In genomic region chr7:84339186-84339585, GRCm38 (mm10) we compare ENCODE assay signal across 19 mouse cellular contexts.
A peak's percentile ranks its signal among the peaks of the same experiment; 100 is the strongest.
DNase-seq lines count a peak whose midpoint lies in the region; ATAC-seq and TF ChIP-seq lines count a peak whose summit lies in the region.
"Had no signal": no experiment of that assay in that cellular context is flagged by ENCODE, and none has a peak within 500 bp of the region (broad histone marks: within the 10 kb centered on the region; RNA-seq: fewer than 3 reads in every experiment).

No protein-coding gene starts in this region.

- no peaks in the 10 kb centered on the region for H3K9me3 ChIP-seq in hindbrain, postnatal 0 days (ENCODE audit: low read length)
- H3K9me3 ChIP-seq in hindbrain, embryonic 14.5 days (ENCODE audit: control insufficient read depth, low read length): peaks cover 6% of the 10 kb centered on the region; the same call in 1 of the 2 replicates
- H3K9me3 ChIP-seq in stomach, embryonic 14.5 days (ENCODE audit: control insufficient read depth, low read depth, low read length): no peaks in the 10 kb centered on the region
- H3K9me3 ChIP-seq in stomach, postnatal 0 days (ENCODE audit: control insufficient read depth, low read length): no peaks in the 10 kb centered on the region
- H3K9me3 ChIP-seq: hindbrain, embryonic 15.5 days had no signal

- DNase-seq in cerebellum, postnatal 10 days: peak; percentile 30 to 34
- no peak for DNase-seq in cerebellum, postnatal 4 days (ENCODE audit: low spot score in 2 of 2)
- peak; percentile 46 for DNase-seq in hindbrain, postnatal 0 days (ENCODE audit: low spot score)
- no peak for DNase-seq in hindbrain, embryonic 14.5 days (ENCODE audit: low spot score)
- DNase-seq in stomach, postnatal 0 days (ENCODE audit: low spot score): no peak
- no peak for DNase-seq in spleen, adult 12 weeks (ENCODE audit: low spot score)
- DNase-seq in c-Kit-positive CD71-positive TER-119-positive erythroid progenitor cells, embryonic 14.5 days (ENCODE audit: low spot score): no peak
- DNase-seq: adrenal gland, adult 8-10 months; cerebellum, postnatal 25 days; gastrocnemius, postnatal 36 days; kidney, postnatal 10 days; layer of hippocampus, postnatal 36 days; right cerebral cortex, adult 18-20 months; thymus, postnatal 4 days had no signal

- no peak overlapping the region for H3K4me2 ChIP-seq in hindbrain, postnatal 0 days (ENCODE audit: low read depth, low read length)
- H3K4me2 ChIP-seq in hindbrain, embryonic 14.5 days (replicated peaks): no peak overlapping the region
- no peak overlapping the region for H3K4me2 ChIP-seq in stomach, embryonic 14.5 days (replicated peaks; ENCODE audit: low read depth, low read length)
- no peak overlapping the region for H3K4me2 ChIP-seq in stomach, postnatal 0 days (replicated peaks; ENCODE audit: low read depth)
- H3K4me2 ChIP-seq: hindbrain, embryonic 15.5 days; limb, embryonic 13.5 days; neural tube, embryonic 12.5 days had no signal

- H3K27ac ChIP-seq in hindbrain, postnatal 0 days: no peak overlapping the region
- H3K27ac ChIP-seq in hindbrain, embryonic 14.5 days: no peak overlapping the region
- H3K27ac ChIP-seq in stomach, embryonic 14.5 days (ENCODE audit: low read length): 0 out of 2 replicates have a peak overlapping the region, but pooled peaks have one; percentile 12
- H3K27ac ChIP-seq in stomach, postnatal 0 days (replicated peaks): no peak overlapping the region
- H3K27ac ChIP-seq: hindbrain, embryonic 15.5 days; limb, embryonic 13.5 days; neural tube, embryonic 12.5 days had no signal

- ATAC-seq in hindbrain, postnatal 0 days: no peak
- no peak for ATAC-seq in hindbrain, embryonic 14.5 days (ENCODE audit: low FRiP score)
- ATAC-seq in stomach, embryonic 14.5 days (ENCODE audit: insufficient number of reproducible peaks, insufficient read depth, low FRiP score, low read depth): 0 out of 2 replicates have a peak, but pooled peaks have one; percentile 33
- ATAC-seq in stomach, postnatal 0 days (ENCODE audit: low FRiP score, low TSS enrichment): no peak; the same call in 1 of the 2 replicates
- ATAC-seq: midbrain, embryonic 16.5 days had no signal

- H3K9ac ChIP-seq in hindbrain, postnatal 0 days (replicated peaks; ENCODE audit: low read length): no peak overlapping the region
- no peak overlapping the region for H3K9ac ChIP-seq in hindbrain, embryonic 14.5 days
- H3K9ac ChIP-seq in stomach, embryonic 14.5 days (replicated peaks; ENCODE audit: low read depth, low read length): no peak overlapping the region
- no peak overlapping the region for H3K9ac ChIP-seq in stomach, postnatal 0 days (ENCODE audit: low read length)
- H3K9ac ChIP-seq: hindbrain, embryonic 15.5 days; limb, embryonic 13.5 days; neural tube, embryonic 12.5 days had no signal

- TF ChIP-seq CTCF in hindbrain, postnatal 0 days (IDR thresholded peaks at IDR 0.05; ENCODE audit: low read depth): no peak
- TF ChIP-seq CTCF in stomach, postnatal 0 days (IDR thresholded peaks at IDR 0.05; ENCODE audit: low read depth): no peak

- H3K27me3 ChIP-seq in hindbrain, postnatal 0 days (ENCODE audit: insufficient read depth, low read length): no peaks in the 10 kb centered on the region
- no peaks in the 10 kb centered on the region for H3K27me3 ChIP-seq in hindbrain, embryonic 14.5 days (ENCODE audit: control insufficient read depth, insufficient read depth, low read length)
- H3K27me3 ChIP-seq in stomach, embryonic 14.5 days (ENCODE audit: control insufficient read depth, insufficient read depth, low read length): no peaks in the 10 kb centered on the region
- H3K27me3 ChIP-seq in stomach, postnatal 0 days (ENCODE audit: control insufficient read depth, insufficient read depth, low read length): no peaks in the 10 kb centered on the region
- H3K27me3 ChIP-seq: hindbrain, embryonic 15.5 days; limb, embryonic 13.5 days; neural tube, embryonic 12.5 days had no signal

- TF ChIP-seq EP300 in stomach, postnatal 0 days (optimal IDR thresholded peaks at IDR 0.05): no peak

- H3K4me3 ChIP-seq in hindbrain, postnatal 0 days (ENCODE audit: low read length): no peak overlapping the region
- no peak overlapping the region for H3K4me3 ChIP-seq in hindbrain, embryonic 14.5 days (replicated peaks; ENCODE audit: low read length)
- H3K4me3 ChIP-seq in stomach, embryonic 14.5 days (ENCODE audit: low read depth, low read length): no peak overlapping the region
- no peak overlapping the region for H3K4me3 ChIP-seq in stomach, postnatal 0 days (ENCODE audit: low read depth, low read length)
- H3K4me3 ChIP-seq: hindbrain, embryonic 15.5 days; limb, embryonic 13.5 days; neural tube, embryonic 12.5 days had no signal

- peaks cover 14% of the 10 kb centered on the region; the same call in 1 of the 2 replicates for H3K36me3 ChIP-seq in hindbrain, postnatal 0 days (ENCODE audit: insufficient read depth, low read length)
- peaks cover 44% of the 10 kb centered on the region for H3K36me3 ChIP-seq in hindbrain, embryonic 14.5 days (replicated peaks; ENCODE audit: control insufficient read depth, insufficient read depth)
- no peaks in the 10 kb centered on the region for H3K36me3 ChIP-seq in stomach, embryonic 14.5 days (ENCODE audit: control insufficient read depth, insufficient read depth, low read length)
- no peaks in the 10 kb centered on the region for H3K36me3 ChIP-seq in stomach, postnatal 0 days (ENCODE audit: control insufficient read depth, insufficient read depth, low read length)

- WGBS in hindbrain, postnatal 0 days: 22% methylated on average over 1 of the region's 1 CpGs
- 73% methylated on average over 1 of the region's 1 CpGs for WGBS in hindbrain, embryonic 14.5 days
- WGBS in stomach, embryonic 14.5 days: 29% methylated on average over 1 of the region's 1 CpGs
- WGBS in stomach, postnatal 0 days: 38% methylated on average over 1 of the region's 1 CpGs

- H3K4me1 ChIP-seq in hindbrain, postnatal 0 days (ENCODE audit: insufficient read depth, low read length): no peaks in the 10 kb centered on the region
- H3K4me1 ChIP-seq in hindbrain, embryonic 14.5 days (replicated peaks; ENCODE audit: control insufficient read depth, insufficient read depth, low read length): no peaks in the 10 kb centered on the region
- peaks cover 11% of the 10 kb centered on the region; the same call in 1 of the 2 replicates for H3K4me1 ChIP-seq in stomach, embryonic 14.5 days (ENCODE audit: control insufficient read depth, insufficient read depth, low read length)
- H3K4me1 ChIP-seq in stomach, postnatal 0 days (replicated peaks; ENCODE audit: control insufficient read depth, insufficient read depth): no peaks in the 10 kb centered on the region; the same call in 1 of the 2 replicates
- H3K4me1 ChIP-seq: neural tube, embryonic 12.5 days had no signal

Comparison
In these comparisons a context has a peak if more than half of its experiments do, and no peak if none do; other contexts are left out.
1. DNase-seq: peak in cerebellum, postnatal 10 days (2 of 2) and hindbrain, postnatal 0 days (single experiment); none in cerebellum, postnatal 4 days (0 of 2), hindbrain, embryonic 14.5 days (single experiment), stomach, postnatal 0 days (single experiment), spleen, adult 12 weeks (single experiment) and c-Kit-positive CD71-positive TER-119-positive erythroid progenitor cells, embryonic 14.5 days (single experiment).